Mouse (Mus musculus): ENCODE data around the gene Zfp131. TPM values are rescaled to one million over a fixed set of nuclear protein-coding genes. Genes with fewer than 3 reads are reported as not detected.

Zfp131 gene
- total RNA-seq, 2 experiments from 2014 or later = 14.9 to 20.6 TPM

DNA sequence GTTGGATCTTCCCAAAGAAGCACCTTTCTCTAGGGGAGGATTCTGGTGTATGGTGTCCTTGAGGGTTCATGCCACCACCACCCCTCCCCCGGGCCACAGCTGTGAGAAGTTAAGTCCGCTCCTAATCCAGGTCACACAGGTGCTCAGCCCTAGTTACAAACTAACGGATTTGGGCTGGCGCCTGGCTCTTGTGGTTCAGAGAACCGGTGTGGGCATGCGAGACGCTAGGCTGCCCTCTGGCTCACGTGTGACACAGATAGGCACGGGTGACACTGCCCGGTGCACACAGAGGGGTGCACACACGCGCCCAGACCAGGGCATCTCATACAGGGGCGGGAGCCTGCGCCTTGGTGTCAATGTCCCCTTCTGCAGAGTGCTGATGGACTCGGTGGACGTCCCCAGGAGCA lies 35.5 kb downstream of the Zfp131 start:
- no peak for DNase-seq

DNA sequence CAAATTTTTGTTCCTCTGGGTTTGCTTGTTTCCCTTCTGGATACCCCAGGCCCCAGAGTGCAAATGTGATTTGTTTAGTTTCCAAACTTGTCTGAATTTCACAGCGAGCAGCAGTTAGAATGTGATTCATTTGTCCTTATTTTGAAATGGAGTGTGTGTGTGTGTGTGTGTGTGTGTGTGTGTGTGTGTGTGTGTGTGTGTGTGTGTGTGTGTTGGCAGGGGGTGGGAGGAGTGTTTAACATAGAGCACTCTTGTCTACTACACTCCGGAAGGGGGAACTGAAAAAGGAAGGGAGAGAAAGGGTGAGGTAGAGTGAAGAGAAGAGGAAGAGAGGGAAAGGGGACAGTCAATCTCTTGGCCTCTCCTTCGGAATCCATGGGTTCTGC lies 36.1 kb downstream of the Zfp131 start:
- DNase-seq = no peak

DNA sequence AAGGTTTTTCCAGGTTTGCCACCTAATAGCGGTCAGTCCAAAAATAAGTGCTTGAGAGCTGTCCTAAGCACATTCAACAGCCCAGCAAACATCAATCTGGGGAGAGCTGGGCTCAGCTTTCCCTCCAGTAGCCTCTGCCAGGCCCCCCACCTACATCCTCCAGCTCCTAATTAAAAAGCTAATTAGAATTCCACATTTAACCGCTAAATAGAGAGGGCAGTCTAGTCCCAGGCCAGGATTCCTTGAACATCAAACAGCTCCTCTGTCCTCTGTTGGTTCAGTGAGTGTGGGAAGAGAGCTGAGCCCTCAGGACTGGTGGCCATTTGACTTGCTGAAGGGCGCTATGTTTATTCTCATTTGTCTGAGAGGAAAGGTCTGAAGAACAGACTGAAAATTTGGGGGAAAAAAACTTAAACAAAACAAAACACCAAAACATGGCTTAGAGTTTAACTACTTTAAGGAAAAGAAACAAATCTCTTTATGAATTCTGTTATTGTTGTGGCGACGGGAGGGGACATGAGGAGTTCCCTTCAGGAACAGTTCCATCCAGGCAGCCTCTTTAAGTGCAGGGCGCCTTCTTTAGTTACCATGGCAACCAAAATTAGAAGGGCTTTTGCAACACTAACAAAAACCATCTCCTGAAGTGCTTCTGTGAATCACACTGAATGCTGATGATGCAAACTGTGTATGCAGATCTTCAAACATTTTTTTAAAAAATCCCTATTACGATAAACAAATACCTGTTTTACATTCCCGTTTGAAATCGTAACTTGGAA lies 36.6 kb downstream of the Zfp131 start:
- no peak for DNase-seq

DNA sequence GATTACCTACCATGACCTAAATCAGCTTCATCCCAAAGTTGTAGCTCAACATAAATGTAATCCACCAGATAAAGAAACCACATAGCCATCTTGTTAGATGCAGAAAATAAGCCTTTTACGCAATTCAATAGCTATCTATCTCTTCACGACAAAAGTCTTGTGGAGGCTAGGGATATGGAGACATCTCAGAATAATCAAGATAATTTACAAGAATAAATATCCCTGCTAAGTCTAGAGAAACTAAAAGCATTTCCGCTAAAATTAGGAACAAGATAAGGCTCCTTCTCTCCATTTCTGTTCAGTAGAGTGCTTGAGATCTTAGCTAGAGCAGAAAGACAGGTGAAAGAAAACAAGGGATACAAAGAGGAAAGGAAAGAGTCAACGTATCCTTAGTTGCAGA lies 43.8 kb downstream of the Zfp131 start:
- no peak for DNase-seq

DNA sequence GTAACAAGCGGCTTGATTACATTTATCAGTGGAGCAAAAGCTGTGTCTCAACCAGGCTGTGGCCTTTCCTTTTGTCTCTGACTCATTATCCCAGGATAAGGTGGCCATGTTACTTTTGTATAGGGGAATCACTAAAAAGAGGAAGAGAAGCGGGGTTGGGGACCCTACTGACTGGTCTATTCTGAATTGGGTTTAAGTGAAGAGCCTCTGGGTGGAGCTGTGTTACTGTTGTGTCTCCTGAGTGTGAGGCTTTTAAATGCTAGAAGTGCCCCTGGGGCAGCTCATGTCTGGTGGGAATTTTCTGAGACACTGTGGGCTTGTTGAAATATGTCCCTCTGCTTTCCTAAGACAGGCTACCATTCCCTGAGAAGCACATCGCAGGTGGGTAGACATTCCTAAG lies 47.2 kb downstream of the Zfp131 start:
- DNase-seq = no peak

DNA sequence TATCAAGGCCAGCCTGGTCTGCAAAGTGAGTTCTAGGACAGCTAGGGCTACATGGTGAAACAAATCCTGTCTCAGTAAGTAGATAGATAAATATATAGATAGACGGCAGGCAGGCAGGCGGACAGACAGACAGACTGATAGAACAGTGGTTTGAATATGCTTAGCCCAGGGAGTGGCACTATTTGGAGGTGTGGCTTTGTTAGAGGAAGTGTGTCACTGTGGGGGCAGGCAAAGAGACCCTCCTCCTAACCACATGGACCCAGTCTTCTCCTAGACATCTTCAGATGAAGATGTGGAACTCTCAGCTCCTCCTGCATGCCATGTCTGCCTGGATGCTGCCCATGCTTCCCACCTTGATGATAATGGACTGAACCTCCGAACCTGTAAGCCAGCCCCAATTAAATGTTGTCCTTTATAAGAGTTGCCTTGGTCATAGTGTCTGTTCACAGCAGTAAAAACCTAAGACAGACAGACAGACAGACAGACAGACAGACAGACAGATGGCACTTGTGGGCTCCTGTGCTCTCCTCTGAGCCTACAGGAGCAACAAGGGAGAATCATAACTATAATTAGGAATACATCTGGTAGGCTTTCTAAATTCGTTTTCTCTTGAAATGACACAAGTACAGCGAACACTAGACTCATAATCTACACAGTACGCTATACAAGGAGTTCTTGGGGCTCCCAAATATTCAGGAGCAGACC lies 47.8 kb downstream of the Zfp131 start:
- no peak for DNase-seq

- DNase-seq = no peak
Observed at GRCm38 (mm10) chr13:119741390-119742237, 49.1 kb downstream of the Zfp131 start.

DNA sequence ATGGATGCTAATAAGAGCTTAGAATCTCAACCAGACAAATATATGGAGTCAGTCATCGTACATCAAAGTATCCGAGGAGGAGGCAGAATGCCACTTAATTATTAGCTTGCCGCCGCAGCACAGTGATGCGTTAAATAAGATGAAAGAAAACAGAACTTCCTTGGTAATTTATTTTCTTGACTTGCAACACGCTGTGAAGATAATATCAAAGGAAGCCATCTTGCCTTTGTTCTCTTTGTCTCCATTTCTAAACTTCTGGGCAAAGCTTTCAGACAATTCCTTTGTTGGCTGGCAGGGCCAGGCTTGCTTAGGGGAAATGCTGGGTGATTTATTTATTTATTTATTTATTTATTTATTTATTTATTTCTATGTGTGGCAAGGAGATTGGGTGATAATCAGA lies 59.2 kb downstream of the Zfp131 start:
- DNase-seq = no peak

GRCm38 (mm10) chr13:119729406-119729805 lies 61.3 kb downstream of the Zfp131 start:
- DNase-seq = no peak

GRCm38 (mm10) chr13:119727608-119728387 lies 62.9 kb downstream of the Zfp131 start:
- no peak for DNase-seq

- DNase-seq = no peak
Observed at GRCm38 (mm10) chr13:119724541-119724940, 66.1 kb downstream of the Zfp131 start.

- no peak for DNase-seq
Observed at GRCm38 (mm10) chr13:119723368-119723767, 67.3 kb downstream of the Zfp131 start.

DNA sequence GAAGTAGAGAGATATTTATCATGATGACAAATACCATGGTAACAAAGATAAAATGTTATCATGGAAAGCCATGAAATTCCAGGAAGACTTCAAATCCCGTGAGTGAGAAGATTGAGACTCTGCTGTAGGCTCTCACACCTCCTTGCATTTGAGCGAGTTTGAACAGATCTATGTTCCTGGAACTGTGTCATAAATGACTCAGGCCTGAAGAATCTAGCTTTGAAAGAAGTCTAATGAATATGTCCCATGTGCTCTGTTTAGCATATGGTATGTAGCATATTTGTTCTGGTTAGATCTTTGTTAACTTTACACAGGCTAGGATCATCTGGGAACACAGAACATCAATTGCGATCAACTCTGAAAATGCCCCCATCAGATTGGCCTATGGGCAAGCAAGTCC lies 68.2 kb downstream of the Zfp131 start:
- DNase-seq = no peak

DNA sequence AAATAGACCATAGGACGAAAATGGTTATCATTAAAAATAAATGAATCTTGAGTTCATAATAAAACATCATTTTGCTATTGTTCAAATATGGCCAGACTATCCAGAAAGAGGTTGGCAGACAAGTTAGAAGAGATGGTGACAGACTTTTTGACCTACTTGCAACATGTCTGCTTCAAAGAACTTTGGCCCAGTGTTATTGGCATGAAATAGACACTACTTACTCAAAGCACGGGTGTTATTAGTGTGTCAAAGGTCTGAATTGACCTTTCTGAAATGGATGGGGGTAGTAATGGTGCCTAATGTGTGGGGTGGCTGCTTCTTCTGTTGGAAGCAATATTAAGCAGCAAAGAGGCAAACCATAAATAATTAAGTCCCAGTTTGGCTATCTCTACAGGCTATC lies 74.6 kb downstream of the Zfp131 start:
- no peak for DNase-seq

Other genes with a start within 250 kb of the Zfp131 start
- under 1 TPM; 0.19 to 0.23 TPM for gene Ccl28, start 167.1 kb downstream of the Zfp131 start, total RNA-seq (2021)
- 10 to 100 TPM; 52.4 to 57.1 TPM for gene Hmgcs1, start 100.5 kb downstream of the Zfp131 start, total RNA-seq (2021)
- 1 to 10 TPM; 2.1 to 2.5 TPM for gene Nim1k, start 35.0 kb downstream of the Zfp131 start, total RNA-seq (2021)
- not detected for gene AF067063, start 39.3 kb upstream of the Zfp131 start, total RNA-seq (2021)
- gene D13Ertd608e, start 45.1 kb upstream of the Zfp131 start, total RNA-seq (2021) = not detected
- not detected for gene Tcstv1, start 103.9 kb upstream of the Zfp131 start, total RNA-seq (2021)
- gene Gm21761, start 138.4 kb upstream of the Zfp131 start, total RNA-seq (2021) = not detected
- gene B020031M17Rik, start 159.9 kb upstream of the Zfp131 start, total RNA-seq (2021) = not detected
- not detected for gene Gm36079, start 236.1 kb upstream of the Zfp131 start, total RNA-seq (2021)